Mouse (Mus musculus): ENCODE results near the gene Trmt1l. TPM values are rescaled to one million over a fixed set of nuclear protein-coding genes. Genes with fewer than 3 reads are reported as not detected.

Trmt1l gene
- total RNA-seq, 2 experiments from 2014 or later: 26.2 to 51.5 TPM

DNA sequence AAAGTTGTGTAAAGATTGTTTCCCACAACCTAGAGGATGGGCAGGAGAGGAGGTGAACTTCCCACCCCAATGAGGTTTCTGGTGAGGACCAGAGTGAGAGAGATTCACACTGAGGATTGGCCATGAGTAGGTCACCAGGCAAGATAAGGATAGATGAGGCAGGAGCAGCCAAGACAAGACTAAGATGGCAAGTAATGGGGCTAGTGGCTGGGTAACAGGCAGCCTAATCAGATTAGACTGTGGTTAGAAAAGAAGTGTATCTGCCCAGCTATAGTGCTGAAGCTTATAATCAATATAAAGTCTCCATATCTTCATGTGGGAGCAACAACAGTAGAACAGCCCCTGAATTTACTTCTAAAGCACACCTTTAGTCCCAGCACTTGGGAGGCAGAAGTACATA lies 65.5 kb downstream of the Trmt1l start:
- ATAC-seq (replicated peaks; ENCODE audit: poor library complexity): peak; percentile 15; the same call in 1 of the 2 replicates

DNA sequence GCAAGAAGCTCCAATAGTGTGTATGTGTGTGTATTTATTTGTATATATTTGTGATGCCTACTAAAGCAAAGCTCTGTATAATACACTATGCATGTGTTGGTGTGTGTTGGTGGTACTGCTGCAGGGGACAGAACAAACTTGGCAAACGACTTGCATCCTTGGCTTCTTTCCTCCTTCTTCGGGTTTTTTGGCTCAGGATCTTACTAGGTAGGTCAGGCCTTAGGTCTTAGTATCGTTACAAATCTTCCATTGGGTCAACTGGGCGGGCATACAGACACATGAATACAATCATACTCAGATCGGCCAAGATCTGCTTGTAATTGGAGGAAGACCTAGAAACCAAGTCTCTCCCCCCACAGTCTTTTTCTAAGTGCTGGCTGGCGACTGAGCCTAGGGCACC lies 66.4 kb downstream of the Trmt1l start:
- ATAC-seq (replicated peaks; ENCODE audit: poor library complexity): no peak

DNA sequence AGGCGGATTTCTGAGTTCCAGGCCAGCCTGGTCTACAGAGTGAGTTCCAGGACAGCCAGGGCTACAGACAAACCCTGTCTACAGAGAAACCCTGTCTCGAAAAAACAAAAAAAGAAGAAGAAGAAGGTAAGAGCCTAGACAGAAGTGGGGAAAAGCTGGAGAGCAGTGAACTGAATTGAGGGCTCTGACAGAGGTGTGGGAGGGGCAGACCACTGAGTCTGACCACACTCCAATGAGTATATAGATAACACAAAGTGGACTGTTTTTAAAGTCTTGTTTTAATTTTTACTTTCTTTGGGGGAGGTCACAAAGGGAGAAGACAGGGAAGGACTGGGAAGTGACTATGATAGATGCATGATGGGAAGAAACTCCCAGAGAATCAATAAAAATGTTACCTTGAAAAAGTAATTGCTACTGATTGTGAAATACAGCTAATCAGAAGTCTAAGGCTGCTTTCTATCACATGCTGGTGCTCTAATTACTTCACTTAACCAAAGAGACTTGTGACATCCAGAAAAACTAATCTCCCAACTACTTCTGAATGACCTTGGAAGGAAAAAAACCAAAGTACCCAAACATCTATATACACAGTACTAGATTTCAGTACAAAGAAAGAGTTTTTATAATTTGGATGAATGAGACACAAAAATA lies 67.4 kb downstream of the Trmt1l start:
- ATAC-seq (replicated peaks; ENCODE audit: poor library complexity): peak; percentile 44

DNA sequence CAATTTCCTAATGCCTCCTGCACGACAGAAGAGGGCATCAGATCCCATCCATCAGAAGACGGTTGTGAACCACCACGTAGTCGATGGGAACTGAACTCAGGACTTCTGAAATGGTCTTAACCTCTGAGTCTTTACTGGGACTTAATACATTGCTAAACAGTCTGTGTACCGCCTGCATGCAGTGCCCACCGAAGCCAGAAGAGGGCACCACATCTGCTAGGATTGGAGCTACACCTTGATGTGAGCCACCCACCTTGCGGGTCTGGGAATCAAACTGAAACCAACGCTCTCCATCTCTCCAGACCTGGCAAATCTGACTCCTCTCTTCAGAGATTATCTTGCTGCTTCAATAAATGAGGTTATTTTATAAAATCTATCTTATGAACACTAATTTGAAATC lies 68.7 kb downstream of the Trmt1l start:
- ATAC-seq (replicated peaks; ENCODE audit: poor library complexity): peak; percentile 33

DNA sequence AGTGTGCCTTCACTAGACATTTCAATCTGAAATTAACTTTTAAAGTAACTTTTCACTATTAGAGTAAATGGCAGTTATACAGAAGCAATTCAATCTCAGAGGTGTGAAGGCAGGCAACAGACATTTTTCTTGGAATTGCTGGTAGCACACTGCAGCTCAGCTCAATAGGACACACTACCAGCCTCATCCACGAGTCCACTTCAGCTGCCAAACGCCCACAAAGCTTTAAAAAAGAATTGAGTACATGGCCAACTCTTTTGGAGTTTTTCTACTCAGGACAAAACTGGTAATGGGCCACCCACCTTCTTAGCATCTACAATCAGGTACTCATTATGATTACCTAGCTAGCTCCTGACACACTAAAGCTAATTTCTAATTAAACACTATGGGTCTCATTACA lies 69.6 kb downstream of the Trmt1l start:
- no peak for ATAC-seq (replicated peaks; ENCODE audit: poor library complexity)

DNA sequence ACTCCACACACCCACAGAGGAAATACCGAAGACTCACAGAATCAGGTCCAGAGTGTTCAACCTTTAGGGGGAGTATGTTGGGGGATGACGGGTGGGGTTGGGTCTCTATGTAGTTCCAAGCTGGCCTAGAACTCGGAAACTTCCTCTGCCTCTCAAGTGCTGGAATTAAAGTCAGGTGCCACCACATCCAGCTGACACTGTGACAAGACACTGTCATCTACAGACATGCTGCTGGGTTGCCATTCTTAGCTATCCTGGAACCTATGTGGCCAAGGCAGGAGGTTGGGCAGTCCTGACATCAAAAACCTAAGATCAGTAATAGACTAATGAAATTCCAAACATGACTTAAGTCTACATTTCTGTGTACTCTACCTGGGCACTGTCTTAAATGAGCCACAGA lies 70.0 kb downstream of the Trmt1l start:
- ATAC-seq (replicated peaks; ENCODE audit: poor library complexity): no peak

DNA sequence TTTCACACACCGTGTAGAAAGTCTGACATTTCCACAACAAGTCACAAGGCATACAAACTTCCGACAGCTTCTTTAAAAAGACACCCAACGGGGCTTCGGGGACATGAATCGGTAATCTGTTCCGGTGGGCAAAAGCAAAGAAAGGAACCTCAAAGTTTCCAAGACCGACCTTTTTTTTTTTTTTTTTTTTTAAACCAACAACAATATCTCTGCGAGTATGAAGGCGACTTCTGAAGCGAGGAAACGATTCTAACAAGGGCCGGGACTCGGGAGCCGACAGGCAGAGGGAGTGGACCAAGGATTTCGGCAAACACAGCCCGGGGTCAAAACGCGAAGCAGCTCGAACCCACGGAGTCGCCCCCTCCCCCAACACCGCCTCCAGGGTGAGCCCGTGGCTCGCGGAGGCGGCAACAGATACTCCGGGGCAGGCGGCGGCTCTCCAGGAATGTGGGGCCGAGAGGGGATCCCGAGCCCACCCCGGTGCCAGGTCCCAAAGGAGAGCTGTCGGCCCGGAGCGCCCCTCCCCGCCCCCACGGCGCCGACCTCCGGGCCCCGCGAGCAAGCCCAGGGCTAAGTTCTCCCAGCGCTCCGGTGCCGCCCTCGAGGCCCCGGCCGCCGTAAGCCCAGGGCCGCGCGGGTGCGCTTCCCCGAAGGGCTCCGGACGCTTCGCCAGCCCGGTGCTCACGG lies 71.6 kb downstream of the Trmt1l start:
- ATAC-seq (replicated peaks; ENCODE audit: poor library complexity): peak; percentile 24

DNA sequence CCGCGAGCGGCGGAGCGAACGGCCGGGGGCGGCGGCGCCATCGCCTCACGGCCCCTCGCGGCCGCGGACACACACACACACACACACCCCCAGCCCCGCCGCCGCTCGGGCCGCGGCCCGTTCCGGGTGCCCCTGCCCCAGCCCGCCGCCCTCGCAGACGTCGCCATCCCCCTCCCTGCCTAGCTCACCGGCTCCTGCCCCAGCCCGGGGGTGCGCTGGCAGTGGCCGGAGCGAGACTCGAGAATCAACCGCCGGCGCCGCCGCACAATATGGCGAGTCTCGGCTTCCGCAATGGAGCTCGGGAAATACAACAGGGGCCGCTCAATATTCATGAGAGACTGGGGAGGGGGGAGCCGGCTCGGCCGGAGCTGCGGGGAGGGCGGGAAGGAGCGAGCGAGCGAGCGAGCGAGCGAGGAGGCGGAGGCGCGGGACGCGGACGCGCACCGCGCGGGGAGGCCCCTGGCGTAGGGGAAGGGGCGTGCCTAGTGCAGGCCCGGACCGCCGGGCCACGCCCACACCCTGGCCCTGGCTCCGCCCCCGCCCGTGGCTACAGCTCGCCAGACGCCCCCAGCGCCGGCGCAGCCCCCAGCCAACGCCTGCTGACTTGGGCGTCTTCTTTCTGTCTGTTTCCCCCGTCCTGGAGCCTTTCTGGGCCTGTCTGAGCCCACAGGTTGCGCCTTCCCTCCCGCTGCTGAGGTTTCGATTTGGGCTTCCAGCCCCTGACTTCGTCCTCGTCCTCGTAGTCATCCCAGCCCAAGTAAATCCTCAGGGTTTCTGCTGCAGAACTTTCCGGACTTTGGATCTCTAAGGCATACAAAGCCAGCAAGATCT lies 72.4 kb downstream of the Trmt1l start, which contains the start of gene Rnf2:
Rnf2 (minus strand) TSS at position 425 of the 831 bp plus-strand sequence.
- peak; percentile 88 for ATAC-seq (replicated peaks; ENCODE audit: poor library complexity)

Other genes starting within 250 kb of the Trmt1l start
- 0.20 TPM in 1 of 2 replicates, not detected in the other for gene Gm47985, start 246.0 kb upstream of the Trmt1l start, total RNA-seq (2015)
- not detected in 2 replicates for gene Gm47985, start 246.0 kb upstream of the Trmt1l start, total RNA-seq (2017)
- 0.30 TPM in 1 of 2 replicates, not detected in the other for gene Gm8947, start 236.2 kb upstream of the Trmt1l start, total RNA-seq (2015)
- gene Gm8947, start 236.2 kb upstream of the Trmt1l start, total RNA-seq (2017): not detected in 2 replicates
- gene Gm47995, start 230.1 kb upstream of the Trmt1l start, total RNA-seq (2015): not detected in 2 replicates
- not detected in 2 replicates for gene Gm47995, start 230.1 kb upstream of the Trmt1l start, total RNA-seq (2017)
- gene 3110040M04Rik, start 224.4 kb upstream of the Trmt1l start, total RNA-seq (2015): not detected in 2 replicates
- gene 3110040M04Rik, start 224.4 kb upstream of the Trmt1l start, total RNA-seq (2017): 1.3 TPM in 1 of 2 replicates, not detected in the other
- not detected in 2 replicates for gene Gm47996, start 218.4 kb upstream of the Trmt1l start, total RNA-seq (2015)
- gene Gm47996, start 218.4 kb upstream of the Trmt1l start, total RNA-seq (2017): not detected in 2 replicates
- gene Ivns1abp, start 84.1 kb upstream of the Trmt1l start, total RNA-seq (2015): 277 and 293 TPM in 2 replicates
- gene Ivns1abp, start 84.1 kb upstream of the Trmt1l start, total RNA-seq (2017): 330 and 449 TPM in 2 replicates
- 29.1 and 37.6 TPM in 2 replicates for gene Swt1, start 87 bp upstream of the Trmt1l start, total RNA-seq (2015)
- gene Swt1, start 87 bp upstream of the Trmt1l start, total RNA-seq (2017): 20.6 and 24.5 TPM in 2 replicates
- 54.5 and 61.9 TPM in 2 replicates for gene Rnf2, start 72.4 kb downstream of the Trmt1l start, total RNA-seq (2015)
- 76.0 and 81.9 TPM in 2 replicates for gene Rnf2, start 72.4 kb downstream of the Trmt1l start, total RNA-seq (2017)
- gene Fam129a, start 142.6 kb downstream of the Trmt1l start, total RNA-seq (2015): 4.9 and 7.1 TPM in 2 replicates
- 8.0 and 8.9 TPM in 2 replicates for gene Fam129a, start 142.6 kb downstream of the Trmt1l start, total RNA-seq (2017)